Mouse (Mus musculus): Measurements from ENCODE around the gene Sort1.

GRCm38 (mm10) chr3:108345855-108346254 is 62.0 kb downstream of the Sort1 start:
- no peak for TF ChIP-seq CTCF (IDR thresholded peaks at IDR 0.05)
- TF ChIP-seq EP300 (IDR thresholded peaks at IDR 0.05): no peak

Data from lung, postnatal 0 days (tissue).